Mouse (Mus musculus) regulatory T cell (primary cell): ENCODE data around the gene Mapk8ip3.
"Not testable (repeated sequence)": the region's sequence is repeated elsewhere in the genome, so short reads cannot be mapped to it uniquely, and the experiment has no call there.

Source experiments
- in situ Hi-C: fragments of 300-600 bp; cut with MboI, MseI; formaldehyde crosslinking; loops from one replicate; pipeline ENCODE4 v1.15.1; 2025; ENCODE audit warnings: high pct_unique_total_duplicates

The Mapk8ip3 gene

GRCm38 (mm10) chr17:24936259-24937237, at the start of gene Mapk8ip3:
Mapk8ip3 (minus strand) TSS chr17:24936977.
- in situ Hi-C loops = no loop called here

GRCm38 (mm10) chr17:24960852-24961715, 24.3 kb upstream of the Mapk8ip3 start:
- in situ Hi-C loops = no loop called here

- in situ Hi-C loops = no loop called here
Measured at GRCm38 (mm10) chr17:24960135-24960851, 23.5 kb upstream of the Mapk8ip3 start, which contains the start of gene Jpt2. Jpt2 (minus strand) TSS chr17:24960689.

- in situ Hi-C loops = no loop called here
Measured at GRCm38 (mm10) chr17:24959371-24959770, 22.6 kb upstream of the Mapk8ip3 start.

GRCm38 (mm10) chr17:24953291-24953690, 16.5 kb upstream of the Mapk8ip3 start:
- in situ Hi-C loops = no loop called here

GRCm38 (mm10) chr17:24950671-24951070, 13.9 kb upstream of the Mapk8ip3 start:
- in situ Hi-C loops = no loop called here

GRCm38 (mm10) chr17:24948204-24948603, 11.4 kb upstream of the Mapk8ip3 start:
- in situ Hi-C loops = no loop called here

- in situ Hi-C loops = not testable (repeated sequence)
Measured at GRCm38 (mm10) chr17:24943589-24943988, 6.8 kb upstream of the Mapk8ip3 start.

GRCm38 (mm10) chr17:24943036-24943435, 6.3 kb upstream of the Mapk8ip3 start:
- in situ Hi-C loops = no loop called here

GRCm38 (mm10) chr17:24942453-24942852, 5.7 kb upstream of the Mapk8ip3 start:
- in situ Hi-C loops = not testable (repeated sequence)

GRCm38 (mm10) chr17:24937266-24937665, 489 bp upstream of the Mapk8ip3 start:
- in situ Hi-C loops = no loop called here

GRCm38 (mm10) chr17:24935666-24936065, 1.1 kb downstream of the Mapk8ip3 start:
- in situ Hi-C loops = no loop called here

- in situ Hi-C loops = no loop called here
Measured at GRCm38 (mm10) chr17:24934926-24935325, 1.9 kb downstream of the Mapk8ip3 start.

- in situ Hi-C loops = no loop called here
Measured at GRCm38 (mm10) chr17:24933163-24933562, 3.6 kb downstream of the Mapk8ip3 start.

GRCm38 (mm10) chr17:24932431-24932830, 4.3 kb downstream of the Mapk8ip3 start:
- in situ Hi-C loops = no loop called here

GRCm38 (mm10) chr17:24929506-24929905, 7.3 kb downstream of the Mapk8ip3 start:
- in situ Hi-C loops = no loop called here

GRCm38 (mm10) chr17:24923246-24923645, 13.5 kb downstream of the Mapk8ip3 start:
- in situ Hi-C loops = no loop called here

GRCm38 (mm10) chr17:24913984-24914383, 22.8 kb downstream of the Mapk8ip3 start:
- in situ Hi-C loops = no loop called here

- in situ Hi-C loops = no loop called here
Measured at GRCm38 (mm10) chr17:24907591-24907990, 29.2 kb downstream of the Mapk8ip3 start.

- in situ Hi-C loops = no loop called here
Measured at GRCm38 (mm10) chr17:24903767-24904166, 33.0 kb downstream of the Mapk8ip3 start.

GRCm38 (mm10) chr17:24902671-24903474, 33.9 kb downstream of the Mapk8ip3 start:
- in situ Hi-C loops = no loop called here
